Mouse (Mus musculus) small intestine, adult 2 months (tissue): ENCODE measurements around the gene Tnfaip8l1.

ENCODE experiments used
- CTCF ChIP-seq: fragments of 200-500 bp; IDR thresholded peaks from 2 replicates; pipeline ENCODE4 v1.5.1; 2012; ENCODE audit warnings: low read depth, mild to moderate bottlenecking, control low read depth, inconsistent platforms, low read length, moderate library complexity, mixed read lengths; ENCODE audit not compliant: insufficient replicate concordance, insufficient read length; ENCODE audit errors: extremely low read depth
- POLR2A ChIP-seq: fragments of 200-500 bp; IDR thresholded peaks from 2 replicates; pipeline ENCODE4 v1.6.1; 2012; ENCODE audit warnings: low read depth, mild to moderate bottlenecking, control low read depth, inconsistent platforms, low read length, moderate library complexity

- TF ChIP-seq POLR2A, result no peak
- TF ChIP-seq CTCF, result no peak
Measured at GRCm38 (mm10) chr17:56219805-56220204, 57.5 kb downstream of the Tnfaip8l1 start.
